Mouse (Mus musculus): ENCODE measurements at regions not wholly inside any gene's neighbourhood (a gene's known extent, or its start where the extent isn't known, plus 50 kb on each side); places are given as distances from the start of the nearest gene placed in this dataset.

DNA sequence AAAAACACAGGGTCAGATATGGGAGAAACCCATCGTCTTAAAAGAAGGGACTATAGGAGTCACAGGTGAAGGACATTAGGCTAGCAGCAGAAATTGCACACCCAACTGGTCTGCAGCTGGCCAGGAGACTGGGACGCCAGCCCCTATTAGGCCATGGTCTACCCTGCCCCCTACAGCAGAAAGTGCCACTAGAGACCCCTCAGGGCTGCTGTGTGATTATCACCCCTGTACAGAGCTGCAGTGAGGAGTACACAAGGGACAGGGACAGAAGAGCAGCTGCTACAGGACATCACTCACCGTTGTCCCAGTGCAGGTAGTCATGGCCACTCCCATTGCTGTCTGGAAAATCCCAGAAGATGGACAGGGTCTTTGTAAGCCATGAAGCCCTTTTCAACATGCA, 157.9 kb upstream of the Agap1 start:
- no peak for DNase-seq

DNA sequence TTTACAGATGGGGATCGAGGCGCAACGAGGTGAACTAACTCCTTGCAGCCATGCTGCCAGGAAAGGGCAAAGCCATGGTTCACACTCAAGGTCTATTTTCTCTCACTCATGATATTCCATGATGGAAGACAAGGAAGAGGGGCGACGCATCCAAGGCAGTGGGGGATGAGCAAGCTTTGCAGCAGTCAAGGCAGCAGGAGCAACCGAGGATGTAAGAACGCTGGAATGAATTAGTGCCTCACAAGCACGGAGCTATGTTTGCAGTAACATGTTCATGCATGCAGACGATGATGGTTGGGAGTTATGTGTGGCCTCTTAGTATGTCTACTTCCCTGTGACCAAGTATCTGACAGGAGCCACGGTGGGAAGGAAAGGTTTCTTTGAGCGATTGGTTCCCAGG, 156.8 kb upstream of the Agap1 start:
- no peak for DNase-seq

DNA sequence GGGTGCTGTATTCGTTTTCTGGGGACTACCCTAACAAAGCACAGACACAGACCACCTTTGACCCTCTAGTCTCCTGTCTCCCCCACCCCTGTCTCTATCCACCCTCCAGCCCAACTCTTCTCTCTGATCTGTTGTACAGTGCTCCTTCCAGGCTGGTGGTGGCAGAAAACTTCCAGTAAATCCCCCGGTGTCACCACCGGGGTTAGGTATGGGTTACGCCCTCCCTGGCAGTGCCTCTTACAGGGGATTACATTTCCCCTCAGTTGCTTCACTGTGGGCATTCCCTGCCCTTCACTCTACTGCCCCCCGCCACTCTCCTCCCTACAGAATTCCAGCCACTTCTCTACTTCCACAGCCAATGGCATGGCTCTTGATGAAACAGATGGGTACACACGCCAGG, 153.5 kb upstream of the Agap1 start:
- no peak for DNase-seq

DNA sequence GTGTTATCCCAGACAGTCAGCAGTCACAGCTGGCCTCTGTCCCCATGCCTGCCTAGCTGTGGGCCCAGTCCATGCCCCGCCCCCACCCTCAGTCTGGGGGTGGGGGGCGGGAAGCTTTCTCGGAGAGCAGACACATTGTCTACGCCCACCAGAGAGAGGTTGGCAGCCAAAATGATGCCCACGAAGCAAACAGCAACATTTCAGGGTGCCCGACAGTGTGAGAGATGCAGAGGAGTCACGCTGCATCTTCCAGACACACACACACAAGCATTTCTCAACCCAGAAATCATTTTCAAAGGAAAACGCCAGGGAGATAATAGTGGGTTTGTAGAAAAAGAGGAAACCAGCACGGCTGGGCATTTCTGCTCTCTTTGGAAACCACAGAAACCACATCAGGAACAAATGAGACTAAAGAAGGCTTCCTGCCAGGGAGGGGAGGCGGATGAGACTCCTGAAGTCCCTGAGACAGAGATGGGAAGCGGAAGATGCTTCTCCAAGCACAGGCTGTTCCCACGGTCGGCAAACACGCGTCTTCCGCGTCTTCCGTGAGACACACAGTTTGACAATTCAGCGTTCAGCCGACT, 152.1 kb upstream of the Agap1 start:
- DNase-seq = no peak

DNA sequence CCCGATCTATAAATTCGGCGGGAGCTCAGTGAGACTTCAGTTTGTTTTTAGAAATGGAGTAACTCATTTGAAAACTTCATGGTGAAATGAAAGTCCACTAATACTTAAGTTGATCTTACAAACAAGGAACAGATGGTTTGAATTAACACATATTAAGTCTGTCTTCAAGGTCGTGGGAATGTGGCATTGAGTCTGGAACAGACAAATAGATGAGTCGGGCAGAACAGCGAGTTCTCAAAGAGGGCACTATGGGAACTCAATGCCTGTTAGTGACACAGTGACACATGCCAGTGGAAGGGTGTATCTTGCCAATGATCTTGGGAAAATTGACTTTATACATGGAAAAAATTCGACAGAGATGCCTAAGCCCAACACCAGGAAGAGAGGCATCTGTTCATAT, 149.4 kb upstream of the Agap1 start:
- no peak for DNase-seq

DNA sequence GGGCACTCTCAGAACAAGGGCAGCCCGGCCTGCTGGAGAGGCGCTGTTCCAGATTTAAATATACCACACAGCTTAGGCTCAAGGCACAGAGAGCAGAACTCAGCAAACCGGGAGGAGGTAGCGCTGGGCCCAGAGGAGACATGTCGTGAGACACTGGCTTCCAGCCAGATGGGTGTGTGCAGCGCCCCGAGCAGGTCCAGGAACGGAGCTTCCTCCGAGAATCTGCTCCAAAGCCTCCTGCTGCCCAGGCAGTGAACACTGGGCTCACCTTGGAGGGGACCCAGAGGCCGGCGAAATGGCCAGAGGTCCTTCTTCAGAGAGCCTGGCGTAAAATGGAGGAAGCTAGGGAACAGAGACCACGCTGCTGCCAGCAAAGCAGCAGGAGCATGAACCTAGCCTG, 145.8 kb upstream of the Agap1 start:
- peak; percentile 51 for DNase-seq

DNA sequence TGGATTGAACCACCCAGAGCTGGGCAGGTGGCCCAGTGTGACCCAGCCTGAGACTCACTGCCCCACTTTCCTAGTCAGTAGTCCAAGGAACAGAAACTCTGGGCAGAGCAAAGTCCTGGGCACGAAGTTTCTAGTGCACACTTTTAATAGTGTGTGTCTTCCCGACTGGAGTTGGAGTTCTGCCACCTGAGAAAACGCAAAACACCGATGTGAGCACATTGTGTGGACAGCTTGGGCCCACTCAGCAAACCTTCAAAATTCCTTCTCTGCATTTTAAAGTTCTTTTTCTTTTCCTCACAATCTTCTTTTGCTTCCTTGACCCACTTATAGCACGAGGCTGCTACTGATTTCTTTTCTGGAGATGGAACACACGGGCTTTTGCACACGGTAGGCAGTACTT, 141.5 kb upstream of the Agap1 start:
- peak; percentile 63 for DNase-seq

DNA sequence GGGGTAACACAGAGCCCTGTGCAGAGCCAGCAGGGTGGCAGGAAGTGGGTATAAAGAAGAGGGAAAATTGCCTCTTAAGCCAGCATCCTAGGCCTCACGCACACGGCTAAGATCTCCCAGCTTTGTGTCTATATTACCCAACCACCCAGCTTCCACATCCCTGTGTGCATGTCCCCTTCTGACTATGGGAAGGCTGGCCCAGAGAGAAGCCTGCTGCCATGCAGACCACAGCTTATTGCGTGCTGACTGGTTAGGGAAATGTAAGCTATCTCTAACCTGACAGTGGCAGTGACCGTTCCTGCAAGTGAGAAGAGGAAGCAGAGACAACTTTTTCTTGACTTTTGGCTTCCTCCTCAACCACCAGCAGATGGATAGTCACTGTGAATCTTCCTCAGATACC, 136.7 kb upstream of the Agap1 start:
- DNase-seq = no peak

DNA sequence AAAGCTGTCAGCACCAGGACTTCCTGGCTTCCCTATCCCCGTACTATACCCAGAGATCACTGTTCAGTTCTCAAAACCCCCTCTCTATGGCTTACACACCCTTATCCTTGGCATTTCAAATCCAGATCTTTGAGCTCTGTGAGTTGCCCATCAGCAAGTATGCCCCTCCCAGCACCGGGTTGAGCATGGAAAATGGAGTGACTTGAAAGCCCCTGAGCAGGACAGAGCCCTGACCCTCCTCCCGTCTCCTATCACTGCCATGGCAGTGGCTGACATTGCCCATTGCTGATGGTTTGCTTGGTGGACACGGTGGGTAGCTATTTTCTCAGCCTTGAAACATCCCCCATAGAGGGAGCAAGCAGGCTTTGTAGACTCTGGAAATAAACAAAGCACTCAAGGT, 135.9 kb upstream of the Agap1 start:
- no peak for DNase-seq

DNA sequence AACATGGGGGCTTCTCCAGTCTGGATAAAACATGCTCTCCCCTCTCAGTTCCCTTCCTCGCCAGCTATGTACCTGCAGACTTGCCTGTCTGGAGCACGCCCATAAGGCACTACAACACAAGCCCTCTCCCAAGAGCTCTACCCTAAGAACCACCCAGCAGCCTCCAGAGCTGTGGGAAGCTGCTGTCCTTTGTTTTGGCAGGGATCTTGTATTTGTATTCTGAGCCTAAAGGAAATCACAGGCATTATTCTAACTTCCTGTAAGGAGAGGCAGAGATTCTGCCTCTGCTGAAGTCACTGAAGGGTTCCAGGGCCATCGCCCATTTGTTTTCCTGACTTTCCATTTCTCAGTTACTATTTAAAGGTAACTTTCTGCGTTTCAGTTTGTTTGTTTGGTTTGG, 132.0 kb upstream of the Agap1 start:
- no peak for DNase-seq

DNA sequence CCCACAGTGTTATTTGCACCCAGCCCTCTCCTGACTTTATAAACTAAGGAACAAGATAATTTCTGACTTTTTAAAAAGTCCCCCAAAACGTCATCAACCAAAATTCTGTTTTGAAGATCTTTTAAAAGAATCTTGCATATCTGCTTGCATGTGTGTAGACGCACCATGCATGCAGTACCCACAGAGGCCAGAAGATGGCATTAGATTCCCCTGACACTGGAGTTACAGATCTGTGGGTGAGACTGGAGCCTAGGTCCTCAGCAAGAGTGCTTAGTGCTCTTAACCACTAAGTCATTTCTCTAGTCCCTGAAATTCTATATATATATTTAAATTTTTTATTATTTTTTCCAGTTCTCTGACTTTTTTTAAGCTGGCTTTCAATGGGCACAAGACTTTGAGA, 131.5 kb upstream of the Agap1 start:
- DNase-seq = peak; percentile 73

DNA sequence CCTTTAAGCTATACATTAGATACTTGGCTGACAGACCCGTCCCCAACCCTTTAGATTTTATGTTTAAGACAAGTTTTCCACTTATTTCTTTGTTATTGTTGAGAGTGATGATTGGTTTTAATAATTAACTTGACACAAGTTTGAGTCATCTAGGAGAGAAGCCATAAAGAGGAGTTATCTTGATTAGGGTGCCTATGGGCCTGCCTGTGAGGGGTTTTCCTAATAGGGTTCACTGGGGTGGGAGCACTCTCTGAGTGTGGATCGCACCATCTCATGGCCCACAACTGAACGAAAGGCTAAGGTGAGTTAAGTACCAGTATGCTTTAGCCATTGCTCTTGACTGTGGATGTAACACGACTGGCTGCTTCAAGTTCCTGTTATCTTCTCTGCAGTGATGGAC, 123.3 kb upstream of the Agap1 start:
- no peak for DNase-seq

DNA sequence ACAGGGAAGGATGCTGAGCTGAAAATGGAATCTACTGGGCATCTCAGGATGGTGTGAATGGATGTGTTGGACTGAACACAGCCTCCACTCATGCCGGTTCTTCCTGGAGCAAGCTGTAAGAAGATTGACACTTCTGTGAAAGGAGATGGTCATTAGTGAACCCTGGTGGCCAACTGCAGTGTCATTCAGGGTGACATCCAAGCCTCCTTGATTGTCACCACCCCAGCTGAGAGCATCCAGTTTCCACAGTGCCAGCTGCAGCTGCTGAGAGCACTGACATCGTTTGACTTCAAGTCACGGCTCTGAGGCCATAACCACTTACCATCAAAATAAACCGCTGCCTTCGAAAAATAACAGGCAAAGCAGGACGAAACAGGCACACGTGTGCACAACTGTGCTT, 121.9 kb upstream of the Agap1 start:
- no peak for DNase-seq

DNA sequence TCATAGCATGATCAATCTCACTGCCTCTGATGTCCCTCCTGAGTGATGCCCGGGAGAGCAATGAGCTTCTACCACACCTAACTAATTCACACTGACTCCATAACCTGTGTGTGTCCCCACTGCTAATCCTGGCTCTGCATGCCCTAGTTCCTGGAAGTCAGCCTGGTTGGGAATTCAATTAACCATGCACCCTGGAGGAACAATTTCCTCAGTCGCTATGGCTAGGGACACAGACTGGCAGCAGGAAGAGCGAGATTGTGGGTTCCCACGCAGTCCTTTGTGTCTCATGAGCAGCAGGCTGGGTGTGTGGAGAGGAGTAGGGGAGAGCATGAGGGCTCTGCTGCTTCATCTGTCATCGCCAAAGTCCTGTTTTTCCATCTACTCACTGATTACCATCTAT, 116.7 kb upstream of the Agap1 start:
- no peak for DNase-seq

DNA sequence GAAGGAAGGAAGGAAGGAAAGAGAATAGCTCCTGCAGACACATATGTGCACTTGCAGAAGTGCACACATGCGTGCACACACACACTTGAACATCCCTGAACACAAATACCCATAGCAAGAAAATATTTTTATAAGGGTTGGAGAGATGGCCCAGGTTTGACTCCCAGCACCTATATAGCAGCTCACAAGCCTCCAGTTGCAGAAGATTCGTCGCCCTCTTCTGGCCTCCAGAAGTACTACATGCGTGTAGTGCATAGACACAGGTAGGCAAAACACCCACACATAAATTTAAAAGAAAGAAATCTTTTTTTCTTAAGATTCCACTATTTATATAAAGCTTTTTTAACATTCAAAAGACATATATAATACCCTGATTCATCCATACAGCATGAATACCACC, 111.8 kb upstream of the Agap1 start:
- DNase-seq = peak; percentile 25

DNA sequence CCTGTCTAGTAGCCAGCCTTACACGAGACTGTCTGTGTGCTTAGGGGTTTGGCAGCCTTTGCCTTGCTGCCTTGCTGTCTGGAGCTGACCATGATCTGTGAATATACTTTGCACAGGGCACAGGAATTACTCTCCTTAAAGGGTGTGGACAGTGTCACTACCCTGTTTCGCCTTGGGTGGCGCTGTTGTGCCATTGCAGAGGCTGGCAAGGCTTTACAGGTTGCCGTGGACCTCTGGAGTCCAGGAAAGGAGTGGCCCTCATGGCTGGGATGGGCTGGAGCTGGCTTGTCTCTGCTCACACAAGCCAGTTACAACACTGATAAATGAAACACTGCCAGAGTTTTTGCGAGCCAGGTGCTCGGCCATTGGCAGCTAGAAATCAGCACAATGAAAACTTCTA, 110.1 kb upstream of the Agap1 start:
- DNase-seq = peak; percentile 68

DNA sequence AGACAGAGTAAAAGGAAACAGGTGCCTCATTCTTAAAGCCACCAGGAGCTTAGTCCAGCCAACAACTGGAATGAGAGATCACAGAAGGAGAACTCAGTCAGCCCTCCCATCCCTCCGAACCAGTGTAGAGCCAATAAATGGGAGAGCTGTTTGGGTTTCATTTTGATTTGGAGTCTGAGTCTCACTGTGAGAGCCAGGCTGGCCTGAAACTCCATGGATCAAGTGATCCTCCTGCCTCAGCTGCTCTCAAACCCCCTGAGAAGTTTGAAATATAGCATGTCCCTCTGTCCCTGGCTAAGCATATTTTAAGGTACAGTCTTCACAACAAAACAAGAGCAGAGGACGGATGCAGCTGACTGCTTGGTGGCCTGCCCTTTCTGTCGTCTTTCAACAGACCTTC, 107.3 kb upstream of the Agap1 start:
- DNase-seq = no peak

DNA sequence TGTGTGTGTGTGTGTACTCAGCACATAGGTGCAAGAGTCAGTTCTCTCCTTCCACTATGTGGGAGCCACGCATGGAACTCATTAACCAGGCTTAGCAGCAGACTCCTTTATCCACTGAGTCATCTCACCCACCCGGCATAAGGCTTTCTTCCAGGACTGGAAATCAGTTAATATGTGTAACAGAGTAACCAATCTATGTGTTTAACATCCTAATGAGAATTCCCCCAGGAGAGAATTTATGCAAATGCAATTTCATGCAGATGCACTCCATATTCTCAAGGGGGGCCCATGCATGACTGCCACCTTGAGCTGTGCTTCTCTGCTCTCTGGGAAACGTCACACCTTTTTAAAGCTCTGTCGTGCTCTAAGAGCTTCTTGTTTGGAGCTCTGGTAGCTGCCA, 101.7 kb upstream of the Agap1 start:
- DNase-seq = peak; percentile 43

DNA sequence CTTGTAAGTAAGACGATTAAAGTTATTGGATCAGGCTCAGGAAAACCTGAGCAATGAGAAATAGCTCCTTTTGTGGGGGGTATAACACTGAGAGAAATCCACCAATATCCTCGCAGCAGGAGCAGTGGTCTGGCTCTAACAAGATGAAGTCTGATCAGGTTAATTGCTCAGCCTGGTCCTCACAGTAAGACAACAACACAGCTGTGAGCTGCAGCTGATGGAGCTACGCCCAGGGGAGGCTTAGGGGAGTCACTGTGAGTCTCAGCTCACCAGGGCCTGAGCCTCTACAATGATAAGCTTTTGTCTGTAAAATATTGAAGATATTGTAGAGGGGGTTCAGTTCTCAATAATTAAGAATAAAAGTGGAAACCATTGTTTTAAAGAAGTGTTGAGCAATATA, 95.3 kb upstream of the Agap1 start:
- DNase-seq = no peak

DNA sequence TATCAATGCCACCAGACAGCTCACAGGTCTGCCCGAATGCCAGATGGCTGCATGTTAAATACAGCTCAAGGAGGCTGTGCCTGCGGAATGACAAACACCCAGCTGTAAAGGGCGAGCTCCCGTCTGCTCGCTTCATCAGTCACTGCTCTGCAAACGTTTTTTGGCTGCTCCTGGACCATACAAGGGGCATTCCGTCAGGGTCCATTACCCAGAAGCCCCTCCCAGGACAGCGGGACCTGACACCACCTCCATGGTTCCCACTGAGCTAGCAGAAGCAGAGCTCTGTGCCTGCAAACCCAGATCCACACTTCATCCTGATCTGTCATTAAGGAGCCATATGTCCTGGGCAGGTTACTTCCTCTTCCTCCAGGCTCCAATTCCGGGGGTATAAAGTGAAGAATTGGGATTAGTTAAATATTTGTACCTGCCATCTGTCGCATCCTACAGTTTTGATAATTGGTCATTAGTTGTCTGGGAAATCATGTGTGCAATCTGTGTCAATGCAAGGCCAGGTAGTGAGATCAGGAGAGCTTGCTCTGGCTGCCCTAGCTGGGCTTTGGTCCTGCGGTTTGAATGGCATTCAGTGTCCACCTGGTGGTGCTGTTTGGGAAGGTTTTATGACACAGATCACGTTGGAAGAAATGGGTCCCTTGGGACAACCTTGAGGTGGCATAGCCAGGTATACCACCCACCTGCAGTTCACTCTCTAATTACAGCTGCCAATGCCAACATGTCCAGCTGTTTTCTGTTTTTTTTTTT, 89.9 kb upstream of the Agap1 start:
- peak; percentile 46 for DNase-seq

DNA sequence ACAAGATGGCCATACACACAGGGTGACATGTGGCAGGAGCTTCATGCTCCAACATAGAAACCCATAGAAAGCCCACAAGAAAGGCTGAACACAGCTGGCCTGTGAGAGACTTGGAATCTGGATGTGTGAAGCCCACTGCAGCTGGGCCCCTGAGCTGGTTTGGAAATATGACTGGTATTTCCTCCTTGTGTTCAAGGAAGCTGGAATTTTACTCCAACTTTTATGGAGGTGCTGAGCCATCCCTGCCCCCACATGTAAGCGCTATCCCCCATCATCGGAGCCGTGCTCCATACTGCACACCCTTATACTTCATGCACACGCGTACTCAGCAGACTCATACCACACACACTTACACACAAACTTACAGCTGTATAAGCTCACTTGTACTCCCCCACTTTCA, 87.7 kb upstream of the Agap1 start:
- DNase-seq = no peak

DNA sequence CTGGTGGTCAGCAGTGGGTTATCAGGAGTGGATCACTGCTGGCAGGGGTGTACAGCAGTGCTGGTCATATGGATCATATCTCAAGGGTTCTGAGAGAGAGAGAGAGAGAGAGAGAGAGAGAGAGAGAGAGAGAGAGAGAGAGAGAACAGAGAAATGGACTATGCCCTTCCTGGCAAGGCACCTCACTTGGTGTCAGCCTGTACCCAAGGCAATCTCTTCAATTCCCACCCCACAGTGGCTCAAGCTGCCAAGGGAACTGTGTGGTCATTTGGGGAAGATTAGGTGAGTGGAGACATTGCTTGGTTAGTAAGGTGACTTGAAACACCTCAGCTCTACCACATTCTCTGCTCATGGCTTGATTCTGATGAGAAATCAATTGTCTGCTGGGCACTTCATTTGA, 80.8 kb upstream of the Agap1 start:
- peak; percentile 11 for DNase-seq

DNA sequence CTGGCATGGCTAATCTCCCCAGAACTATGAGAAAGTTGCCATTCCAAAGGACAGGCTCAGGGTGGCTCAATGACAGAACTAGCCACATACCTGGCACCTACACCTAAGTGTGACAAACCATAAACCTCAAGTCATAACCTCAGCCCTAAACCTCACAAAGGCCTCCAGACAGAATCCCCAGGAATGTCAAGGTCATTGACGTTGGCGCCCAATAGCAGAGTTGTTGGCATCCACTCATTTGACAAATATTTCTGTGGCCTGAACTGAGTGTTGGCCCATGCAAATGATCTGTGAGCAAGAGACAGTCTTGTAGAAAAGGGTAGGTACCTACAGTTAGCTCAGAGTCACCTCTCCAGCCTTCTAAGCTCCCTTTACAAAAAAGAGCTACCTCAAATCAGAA, 80.3 kb upstream of the Agap1 start:
- DNase-seq = peak; percentile 16

DNA sequence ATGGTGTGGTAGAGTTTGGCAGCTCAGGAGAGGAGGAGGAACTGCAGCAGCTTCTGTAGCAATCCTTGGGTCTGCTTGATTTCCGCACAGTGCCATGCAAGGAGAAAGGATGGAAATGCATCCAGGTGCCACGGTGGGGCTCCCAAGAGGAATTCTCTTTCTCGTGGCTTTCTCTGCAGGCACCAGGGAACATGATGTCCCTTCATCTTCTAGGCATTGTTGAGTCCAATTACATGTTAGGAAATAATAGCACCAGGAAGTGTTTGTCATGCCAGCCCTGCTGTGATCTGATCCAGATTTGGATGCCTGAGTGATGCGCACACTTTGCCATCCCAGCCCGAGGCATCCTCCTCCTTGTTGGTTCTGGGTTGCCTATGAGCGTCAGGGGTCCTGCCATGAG, 72.6 kb upstream of the Agap1 start:
- DNase-seq = no peak

DNA sequence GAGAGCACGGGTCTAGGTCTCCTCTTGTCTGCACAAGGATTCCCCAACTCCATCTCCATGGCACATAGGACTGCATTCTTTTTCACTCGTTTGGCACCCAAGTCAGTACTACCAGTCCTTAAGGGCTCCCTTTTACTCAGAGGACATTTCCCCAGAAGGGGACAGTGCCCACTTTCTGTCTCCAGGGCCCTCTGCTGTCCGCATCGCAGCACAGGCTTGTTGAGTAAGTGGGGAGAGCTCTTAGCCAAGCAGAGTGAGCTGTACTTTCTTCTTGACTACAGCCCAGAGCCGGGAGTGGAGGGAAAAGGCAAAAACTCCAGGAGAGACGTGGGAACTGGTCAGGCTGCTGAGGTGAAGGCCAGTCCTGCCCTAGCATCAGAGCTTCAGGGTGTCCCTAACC, 69.5 kb upstream of the Agap1 start:
- no peak for DNase-seq

Measured in kidney, adult 18-20 months (tissue).